Mouse (Mus musculus) left cerebral cortex, adult 18-20 months (tissue): ENCODE measurements at regions not wholly inside any gene's neighbourhood (a gene's known extent, or its start where the extent isn't known, plus 50 kb on each side); places are given as distances from the start of the nearest gene placed in this dataset.

Experiments
- DNase-seq, 2 experiments: peaks; one replicate each; pipeline ENCODE4 v3.0.0; 2021 to 2022; ENCODE audit warnings: low spot score in 2 of 2, mixed read lengths in 1 of 2

DNA sequence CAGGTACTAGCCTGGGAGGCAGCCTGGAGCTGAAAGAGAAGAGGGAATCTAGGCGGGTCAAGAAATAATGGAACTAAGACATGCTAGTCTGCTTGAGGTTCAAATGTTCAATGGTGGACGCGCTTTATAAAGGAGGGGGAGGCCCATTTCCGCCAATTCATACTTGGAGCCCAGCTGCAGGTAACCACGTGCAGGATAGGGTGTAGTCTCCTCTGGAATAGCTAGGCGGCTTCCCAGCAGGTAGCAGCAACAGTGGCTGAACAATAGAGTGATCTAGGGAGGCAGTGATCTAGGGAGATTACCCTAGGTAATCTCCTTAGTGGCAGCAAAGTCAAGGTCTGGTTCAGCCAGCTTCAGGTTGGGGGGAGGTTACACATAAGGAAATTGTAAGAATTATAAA lies 134.6 kb downstream of the Sh2d4b start:
- DNase-seq, result no peak

GRCm38 (mm10) chr14:40740541-40740940 lies 152.5 kb downstream of the Sh2d4b start:
- no peak for DNase-seq

- peak; percentile 27 to 67 for DNase-seq
These were observed 161.2 kb downstream of the Sh2d4b start for GRCm38 (mm10) chr14:40731861-40732260.

- no peak for DNase-seq
These were observed 184.0 kb downstream of the Sh2d4b start for GRCm38 (mm10) chr14:40708981-40709531.

DNA sequence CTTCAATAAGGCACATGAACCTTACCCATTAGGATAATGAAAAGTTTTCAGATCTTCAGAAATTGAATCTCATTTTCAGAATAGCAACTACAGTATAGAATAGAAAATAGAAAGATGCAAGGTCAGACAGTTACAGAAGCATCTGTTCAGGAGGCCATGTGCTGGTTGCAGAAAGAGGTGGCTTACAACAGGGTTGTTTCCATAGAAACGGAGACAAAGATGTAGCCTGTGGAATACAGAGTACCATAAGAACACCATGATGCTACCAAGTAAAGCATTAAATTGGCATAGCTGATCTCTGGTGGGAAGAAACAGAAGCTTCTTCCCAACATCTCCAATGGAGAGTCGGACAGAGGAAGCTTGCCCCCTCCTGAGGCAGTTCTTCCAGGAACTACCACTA lies 185.6 kb downstream of the Sh2d4b start:
- DNase-seq, result no peak

- no peak for DNase-seq
These were observed 189.6 kb downstream of the Sh2d4b start for GRCm38 (mm10) chr14:40703451-40703850.

DNA sequence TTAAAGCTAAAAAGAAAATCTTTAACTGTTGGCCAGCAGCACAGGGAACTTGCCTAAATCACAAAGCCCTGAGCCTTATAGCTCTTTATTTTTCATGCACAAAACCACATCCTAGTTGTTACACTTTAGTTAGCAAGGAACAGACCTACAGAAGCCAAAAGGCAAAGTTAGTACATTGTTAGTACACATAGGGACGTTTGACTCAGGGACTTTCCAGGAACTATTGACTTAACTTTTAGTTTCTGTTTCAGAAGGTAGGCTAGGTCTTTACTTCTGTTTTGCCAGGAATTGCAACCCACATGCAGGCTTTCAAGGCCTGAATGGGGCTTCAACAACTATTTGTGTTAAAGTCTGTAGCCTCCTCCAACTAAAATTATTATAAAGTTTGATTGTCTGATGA lies 211.4 kb downstream of the Sh2d4b start:
- no peak for DNase-seq

- DNase-seq, result no peak
These were observed 239.5 kb downstream of the Sh2d4b start for GRCm38 (mm10) chr14:40653558-40653957.
